Mouse (Mus musculus): ENCODE measurements at regions not wholly inside any gene's neighbourhood (a gene's known extent, or its start where the extent isn't known, plus 50 kb on each side); places are given as distances from the start of the nearest gene placed in this dataset.
A peak's percentile ranks its signal among the peaks of the same experiment; 100 is the strongest.

DNA sequence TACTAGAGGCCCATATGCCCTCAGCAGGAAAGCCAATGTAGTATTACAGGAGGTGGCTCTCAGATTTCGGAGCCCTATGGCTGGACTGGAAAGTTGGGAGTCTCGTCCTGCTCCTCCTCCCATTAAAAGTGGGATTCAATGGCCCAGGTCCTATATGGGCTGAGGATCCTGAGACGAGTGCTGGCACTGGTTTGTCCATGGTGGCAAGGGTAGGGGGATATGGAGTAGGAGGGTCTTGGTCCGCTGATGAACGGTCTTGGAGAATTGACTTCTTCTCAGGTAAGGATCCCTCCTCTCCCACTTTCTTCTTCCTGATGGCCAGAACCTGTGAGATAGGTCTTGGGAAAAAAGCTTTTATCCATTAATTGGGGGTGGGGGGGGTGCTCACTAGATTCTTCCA, 522.2 kb upstream of the Slc5a7 start:
- DNase-seq (ENCODE audit: low read depth, low spot score) = no peak

DNA sequence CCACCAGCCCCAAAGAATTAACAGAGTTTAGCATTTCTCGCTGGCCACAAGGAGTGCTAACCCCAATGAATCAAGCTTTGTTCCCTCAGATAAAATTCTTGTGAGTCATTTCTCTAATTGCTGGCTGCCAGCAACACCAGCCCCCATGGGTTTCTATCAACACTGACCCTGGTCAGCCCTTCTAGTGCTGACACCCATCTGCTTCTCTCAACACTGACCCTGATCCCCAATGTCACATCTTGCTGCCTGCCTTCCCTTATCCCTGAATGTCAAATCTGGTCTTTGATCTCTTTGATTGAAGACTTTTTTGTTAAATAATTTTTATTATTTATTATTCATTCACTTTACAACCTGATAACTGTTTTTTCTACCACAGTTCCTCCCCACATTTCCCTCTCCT, 554.8 kb upstream of the Slc5a7 start:
- no peak for DNase-seq (ENCODE audit: low read depth, low spot score)

DNA sequence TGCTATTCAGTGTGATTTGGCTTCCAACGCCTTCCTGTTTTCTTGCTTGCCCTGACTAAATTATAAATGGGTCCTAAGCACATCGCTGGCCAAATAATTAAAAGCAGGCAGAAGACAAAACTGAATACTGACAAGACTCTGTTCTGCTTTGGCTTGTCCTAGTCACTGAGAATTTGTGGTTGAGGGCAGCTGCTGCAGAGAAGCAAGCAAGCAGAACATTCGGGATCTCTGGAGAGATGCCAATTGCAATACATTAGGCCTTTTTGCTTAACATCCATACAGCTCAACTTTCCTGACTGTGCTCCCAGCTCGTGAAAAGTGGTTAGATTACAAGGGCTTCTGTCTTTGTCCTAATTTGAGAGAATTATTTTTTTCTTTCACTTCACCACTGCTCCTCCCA, 549.0 kb upstream of the St6gal2 start:
- peak; percentile 7 for DNase-seq (ENCODE audit: low read depth, low spot score)

DNA sequence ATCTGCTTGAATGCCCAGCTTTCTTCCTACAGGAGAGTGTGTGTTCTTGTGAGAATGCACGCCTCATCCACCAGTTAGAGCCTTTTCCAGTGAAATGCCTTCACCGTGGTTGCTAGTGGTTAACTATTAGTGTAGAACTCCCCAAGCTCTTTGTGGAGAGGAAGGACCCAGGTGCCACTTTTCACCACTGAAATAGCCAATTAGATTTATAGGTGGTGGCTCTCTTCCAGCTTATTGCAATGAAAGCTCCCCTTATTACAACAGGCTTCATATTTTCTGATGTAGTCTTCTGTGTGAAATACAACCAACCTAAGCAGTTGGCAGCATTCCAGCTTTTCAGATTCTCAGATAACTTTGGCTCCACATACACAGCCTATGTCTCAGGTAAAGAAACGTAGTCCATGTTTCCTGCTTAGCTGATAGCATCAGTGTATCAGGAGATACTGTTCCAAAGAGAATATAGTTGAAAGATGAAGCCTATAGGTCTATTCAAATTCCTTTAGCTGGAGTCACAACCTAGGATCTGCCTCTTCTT, 515.9 kb upstream of the St6gal2 start:
- no peak for DNase-seq (ENCODE audit: low read depth, low spot score)

DNA sequence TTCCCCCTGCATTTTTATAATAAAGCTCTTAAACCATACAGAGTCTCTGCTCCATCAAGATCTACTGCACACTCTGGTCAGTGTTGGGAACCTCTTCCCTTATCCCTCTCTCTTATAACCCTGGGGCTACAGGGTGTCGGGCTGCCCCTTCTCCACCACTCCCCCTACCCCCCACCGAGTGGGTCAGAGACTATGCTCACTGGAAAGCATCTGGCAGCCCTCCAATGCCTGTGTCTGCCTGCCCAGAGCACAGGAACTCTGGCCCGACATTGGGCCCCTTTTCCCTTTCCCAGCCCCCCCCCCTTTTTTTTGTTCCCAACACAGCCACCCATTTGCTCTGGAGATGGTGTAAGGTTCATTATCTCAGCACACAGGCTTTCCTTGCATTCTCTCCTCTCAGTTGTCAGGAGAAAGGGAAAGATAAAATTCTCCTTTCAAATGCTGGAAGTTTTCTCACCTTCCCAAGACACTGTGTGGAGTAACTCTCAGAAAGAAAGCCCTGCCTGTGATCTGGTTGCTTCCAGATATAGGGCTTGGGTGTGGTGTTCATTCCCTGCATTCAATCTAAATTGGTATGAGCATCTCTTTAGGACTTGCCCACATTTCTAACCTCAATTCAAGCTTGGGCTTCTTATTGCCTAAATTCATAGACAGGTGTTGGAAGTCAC, 501.7 kb upstream of the St6gal2 start:
- DNase-seq (ENCODE audit: low read depth, low spot score) = no peak

DNA sequence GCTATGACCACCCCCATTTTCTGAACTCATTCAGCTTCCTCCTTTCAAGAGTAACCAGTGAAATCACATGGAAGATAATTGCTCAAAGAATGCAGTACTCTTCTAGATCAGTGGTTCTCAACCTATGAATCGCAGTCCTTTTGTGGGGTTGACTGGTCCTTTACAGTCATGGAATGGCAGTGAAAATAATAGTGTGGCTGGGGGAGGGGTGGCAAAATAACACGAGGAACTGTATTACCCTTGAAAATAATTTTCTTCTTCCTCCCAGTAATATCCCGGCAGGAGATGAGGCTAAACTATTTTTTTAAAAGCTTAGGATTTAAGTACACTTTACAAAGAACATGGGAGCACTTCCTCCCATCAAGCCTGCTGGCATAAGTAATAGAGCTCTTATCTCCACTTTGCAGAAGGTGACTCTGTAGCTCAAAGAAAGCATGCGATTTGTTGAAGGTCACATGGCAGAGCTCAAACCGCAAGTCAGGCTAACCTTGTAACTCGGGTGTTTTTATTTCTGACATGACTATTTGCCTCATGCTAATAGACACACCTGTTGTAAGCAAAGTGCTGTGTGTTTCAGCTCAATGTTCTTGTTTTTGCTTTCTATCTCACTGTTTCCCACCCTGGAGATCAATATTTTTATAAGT, 500.8 kb upstream of the St6gal2 start:
- no peak for DNase-seq (ENCODE audit: low read depth, low spot score)
